Mouse (Mus musculus): Measurements from ENCODE around the gene Efna2.
A peak's percentile ranks its signal among the peaks of the same experiment; 100 is the strongest.
"Not testable (repeated sequence)": the region's sequence is repeated elsewhere in the genome, so short reads cannot be mapped to it uniquely, and the experiment has no call there.

Gene Efna2

GRCm38 (mm10) chr10:80156752-80157053 is 22.6 kb upstream of the Efna2 start:
- DNase-seq = no peak

GRCm38 (mm10) chr10:80157141-80157929 is 21.9 kb upstream of the Efna2 start:
- no peak for DNase-seq

- DNase-seq = peak; percentile 74
These were observed 20.8 kb upstream of the Efna2 start for GRCm38 (mm10) chr10:80158307-80158986.

GRCm38 (mm10) chr10:80159021-80159560 is 20.2 kb upstream of the Efna2 start:
- no peak for DNase-seq

- DNase-seq = peak; percentile 99
These were observed 19.5 kb upstream of the Efna2 start for GRCm38 (mm10) chr10:80159561-80160454.

- DNase-seq = peak; percentile 87
These were observed 18.6 kb upstream of the Efna2 start for GRCm38 (mm10) chr10:80160455-80161371.

- no peak for DNase-seq
These were observed 17.6 kb upstream of the Efna2 start for GRCm38 (mm10) chr10:80161522-80162242.

GRCm38 (mm10) chr10:80162243-80162608 is 17.1 kb upstream of the Efna2 start:
- DNase-seq = no peak

GRCm38 (mm10) chr10:80162716-80163299 is 16.5 kb upstream of the Efna2 start:
- DNase-seq = no peak

GRCm38 (mm10) chr10:80163721-80164120 is 15.6 kb upstream of the Efna2 start:
- no peak for DNase-seq

GRCm38 (mm10) chr10:80164161-80164997 is 14.9 kb upstream of the Efna2 start:
- DNase-seq = peak; percentile 83

GRCm38 (mm10) chr10:80164998-80165344 is 14.3 kb upstream of the Efna2 start:
- peak; percentile 99 for DNase-seq

GRCm38 (mm10) chr10:80165392-80166128 is 13.7 kb upstream of the Efna2 start, which contains the start of gene Cirbp:
Gene Cirbp (plus strand): TSS chr10:80165985.
- DNase-seq = peak; percentile 78

- not testable (repeated sequence) for DNase-seq
These were observed 13.1 kb upstream of the Efna2 start for GRCm38 (mm10) chr10:80166136-80166535.

- DNase-seq = peak; percentile 99
These were observed 11.7 kb upstream of the Efna2 start for GRCm38 (mm10) chr10:80167460-80168037.

GRCm38 (mm10) chr10:80168038-80168661 is 11.1 kb upstream of the Efna2 start:
- DNase-seq = peak; percentile 94

GRCm38 (mm10) chr10:80169070-80169469 is 10.2 kb upstream of the Efna2 start:
- peak; percentile 63 for DNase-seq

GRCm38 (mm10) chr10:80169651-80170050 is 9.6 kb upstream of the Efna2 start:
- peak; percentile 53 for DNase-seq

All from cerebellum, adult 9-10 months (tissue).